Mouse (Mus musculus): Measurements from ENCODE around the gene Ankrd9. TPM values are rescaled to one million over a fixed set of nuclear protein-coding genes. Genes with fewer than 3 reads are reported as not detected.

Ankrd9 gene
- not detected for polyA plus RNA-seq (2014; fragmentation: Illumina TruSeq; extraction: RNeasy Lipid Tissue Mini Kit (QIAGEN cat#74804); ENCODE audit: low read depth, low replicate concordance)

GRCm38 (mm10) chr12:110978607-110979406 lies at the start of gene Ankrd9:
Gene Ankrd9, minus strand, starts transcription at chr12:110979040.

Other genes starting within 250 kb of the Ankrd9 start
- gene Wdr20, start 241.1 kb downstream of the Ankrd9 start, polyA plus RNA-seq (2014; fragmentation: Illumina TruSeq; extraction: RNeasy Lipid Tissue Mini Kit (QIAGEN cat#74804); ENCODE audit: low read depth, low replicate concordance), result 40.2 TPM
- 4.6 TPM for gene Mok, start 138.1 kb downstream of the Ankrd9 start, polyA plus RNA-seq (2014; fragmentation: Illumina TruSeq; extraction: RNeasy Lipid Tissue Mini Kit (QIAGEN cat#74804); ENCODE audit: low read depth, low replicate concordance)
- gene Zfp839, start 128.8 kb downstream of the Ankrd9 start, polyA plus RNA-seq (2014; fragmentation: Illumina TruSeq; extraction: RNeasy Lipid Tissue Mini Kit (QIAGEN cat#74804); ENCODE audit: low read depth, low replicate concordance), result 4.9 TPM
- gene Cinp, start 89.9 kb downstream of the Ankrd9 start, polyA plus RNA-seq (2014; fragmentation: Illumina TruSeq; extraction: RNeasy Lipid Tissue Mini Kit (QIAGEN cat#74804); ENCODE audit: low read depth, low replicate concordance), result 27.9 TPM
- gene Tecpr2, start 89.8 kb downstream of the Ankrd9 start, polyA plus RNA-seq (2014; fragmentation: Illumina TruSeq; extraction: RNeasy Lipid Tissue Mini Kit (QIAGEN cat#74804); ENCODE audit: low read depth, low replicate concordance), result 2.1 TPM
- 26.8 TPM for gene Rcor1, start 60.3 kb upstream of the Ankrd9 start, polyA plus RNA-seq (2014; fragmentation: Illumina TruSeq; extraction: RNeasy Lipid Tissue Mini Kit (QIAGEN cat#74804); ENCODE audit: low read depth, low replicate concordance)
- 4.7 TPM for gene Traf3, start 187.3 kb upstream of the Ankrd9 start, polyA plus RNA-seq (2014; fragmentation: Illumina TruSeq; extraction: RNeasy Lipid Tissue Mini Kit (QIAGEN cat#74804); ENCODE audit: low read depth, low replicate concordance)
- gene 4930595D18Rik, start 205.5 kb upstream of the Ankrd9 start, polyA plus RNA-seq (2014; fragmentation: Illumina TruSeq; extraction: RNeasy Lipid Tissue Mini Kit (QIAGEN cat#74804); ENCODE audit: low read depth, low replicate concordance), result not detected

Data from kidney, adult 10 weeks (tissue).